Mouse (Mus musculus) forebrain, embryonic 13.5 days (tissue): ENCODE measurements around the gene Gm13889. TPM values are rescaled to one million over a fixed set of nuclear protein-coding genes. Genes with fewer than 3 reads are reported as not detected.

Source experiments
- ATAC-seq: fragments of 200-750 bp; cut with Nextera tagmentation; 2 replicates; pipeline ENCODE4 v1.8.0; 2017
- H3K27ac ChIP-seq: fragments of 300-500 bp; sonication (generic); 2 replicates; pipeline ENCODE4 v1.5.1; 2015; ENCODE audit warnings: inconsistent platforms, mild to moderate bottlenecking, moderate library complexity
- H3K27me3 ChIP-seq: fragments of 300-500 bp; sonication (generic); 2 replicates; pipeline ENCODE4 v1.6.1; 2015; ENCODE audit warnings: mild to moderate bottlenecking, inconsistent platforms
- H3K36me3 ChIP-seq: fragments of 300-500 bp; sonication (generic); 2 replicates; pipeline ENCODE4 v1.6.1; 2015; ENCODE audit warnings: mild to moderate bottlenecking, inconsistent platforms; ENCODE audit not compliant: poor library complexity, severe bottlenecking
- H3K4me1 ChIP-seq: fragments of 300-500 bp; sonication (generic); 2 replicates; pipeline ENCODE4 v1.6.1; 2015; ENCODE audit warnings: inconsistent platforms
- H3K4me2 ChIP-seq: fragments of 300-500 bp; sonication (generic); 2 replicates; pipeline ENCODE4 v1.6.1; 2015; ENCODE audit warnings: inconsistent platforms, mild to moderate bottlenecking, moderate library complexity
- H3K4me3 ChIP-seq: fragments of 300-500 bp; sonication (generic); 2 replicates; pipeline ENCODE4 v1.5.1; 2015; ENCODE audit warnings: mild to moderate bottlenecking, inconsistent platforms
- H3K9ac ChIP-seq: fragments of 300-500 bp; sonication (generic); 2 replicates; pipeline ENCODE4 v1.6.1; 2015; ENCODE audit warnings: mild to moderate bottlenecking, inconsistent platforms
- H3K9me3 ChIP-seq: fragments of 300-500 bp; sonication (generic); replicated peaks from 2 replicates; pipeline ENCODE4 v1.6.1; 2016; ENCODE audit warnings: inconsistent platforms
- WGBS: fragments of 180-500 bp; shearing (Covaris S2); methylation state at CpG from one replicate; pipeline ENCODE4 v1.1.7; 2015; 5-methylcytosine and 5-hydroxymethylcytosine counted together
- polyA plus RNA-seq: library from polyadenylated mRNA; unstranded; fragments of >200 nt; fragmentation: Nextera tagmentation; extraction: Ambion mirVana; gene quantifications from 2 replicates; pipeline ENCODE4 v1.2.1, GENCODE M21; 2015

The Gm13889 gene
- polyA plus RNA-seq, 1 experiment from 2014 or later, result 22.3 TPM

DNA sequence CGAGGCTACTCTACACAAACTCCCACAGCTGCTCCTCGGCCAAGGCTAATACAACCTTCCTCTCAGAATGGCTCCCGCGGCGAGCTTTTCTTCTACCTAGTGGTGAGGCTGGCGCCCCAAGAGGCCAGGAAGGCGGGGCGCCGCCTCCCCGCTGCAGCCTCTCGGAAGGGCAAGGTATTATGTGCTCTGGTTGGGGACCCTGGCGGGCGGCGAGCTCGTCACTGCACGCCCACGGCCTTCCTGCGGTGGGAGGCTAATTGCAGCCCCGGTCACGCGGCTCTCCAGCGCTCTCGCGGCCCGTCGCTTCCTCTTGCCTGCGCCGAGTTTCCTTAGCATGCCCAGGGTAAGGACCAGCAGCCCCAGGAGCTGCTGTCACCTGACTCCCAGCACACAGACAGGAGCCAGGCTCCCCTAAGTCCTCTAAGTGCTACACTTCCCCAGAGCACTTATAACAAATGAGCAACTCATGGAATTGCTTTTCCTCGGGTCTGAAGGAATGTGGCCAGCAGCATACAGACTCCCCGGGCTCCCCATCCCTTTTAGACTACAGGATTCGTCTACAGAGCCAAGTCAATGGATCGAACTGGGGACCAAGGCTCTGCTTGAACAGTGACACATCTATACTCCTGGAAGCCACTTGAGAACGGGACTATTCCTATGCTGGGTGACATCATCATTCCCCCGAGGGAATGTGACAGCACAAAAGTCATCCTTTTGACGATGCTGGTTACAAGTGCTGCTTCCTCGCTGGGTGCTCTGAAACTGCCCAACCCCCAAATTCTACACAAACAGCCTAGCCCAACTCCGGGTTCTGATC, 19.6 kb upstream of the Gm13889 start:
- Histone ChIP-seq H3K4me3 (peak overlapping the region; percentile 41), H3K4me2 (peak overlapping the region; percentile 73), H3K27me3 (no peaks in the 10 kb centered on the region), H3K4me1 (peaks cover 27% of the 10 kb centered on the region), H3K36me3 (peaks cover 30% of the 10 kb centered on the region), H3K9me3 (no peaks in the 10 kb centered on the region), H3K9ac (peak overlapping the region; percentile 69), H3K27ac (peak overlapping the region; percentile 62)
- ATAC-seq, result peak; percentile 74
- 2% methylated on average over 37 of the region's 37 CpGs for WGBS

DNA sequence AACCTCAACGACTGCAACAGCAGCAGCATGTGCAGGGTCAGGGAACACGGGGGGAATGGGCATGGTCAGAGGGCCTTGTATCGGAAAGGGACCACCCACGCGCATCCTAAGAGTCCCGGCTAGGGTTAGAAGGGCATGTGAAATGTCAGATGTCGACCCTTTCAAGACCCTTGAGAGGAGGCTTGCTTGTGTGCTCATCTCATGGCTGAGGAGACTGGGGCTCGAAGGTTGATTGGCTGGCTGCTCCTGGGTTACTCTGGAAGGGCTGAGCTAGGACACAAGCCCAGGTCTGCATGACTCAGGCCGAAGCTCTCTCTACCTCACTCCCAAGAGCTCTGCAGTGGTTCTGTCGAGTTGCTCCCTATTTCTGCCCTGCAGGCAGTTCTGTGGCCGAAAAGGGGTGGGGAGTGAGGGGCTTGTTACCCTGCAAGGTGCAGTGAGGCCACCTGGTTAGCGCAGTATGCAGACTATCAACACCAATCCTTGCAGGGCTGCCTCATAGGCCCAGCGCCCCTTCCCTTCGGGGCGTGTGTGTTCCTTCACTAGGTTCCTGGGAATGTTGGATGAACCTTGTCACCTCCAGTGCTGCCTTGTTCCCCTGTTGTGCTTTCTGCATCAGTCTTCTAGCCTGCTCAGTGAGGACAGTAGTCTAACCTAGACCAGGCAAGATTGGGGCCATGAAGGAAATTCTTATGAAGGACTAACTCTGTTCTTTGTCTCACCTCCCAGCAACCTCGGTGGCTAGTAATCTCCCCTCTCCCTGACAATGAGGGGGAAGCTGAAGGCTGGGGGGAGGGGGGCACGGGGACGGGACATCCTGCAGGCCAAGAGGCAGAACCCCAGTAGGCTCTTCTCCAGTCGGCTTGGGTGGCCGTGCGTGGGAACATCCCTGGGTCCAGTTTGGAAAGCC, 18.8 kb upstream of the Gm13889 start:
- H3K27me3 ChIP-seq, result no peaks in the 10 kb centered on the region
- peak overlapping the region; percentile 73 for H3K4me2 ChIP-seq
- peaks cover 27% of the 10 kb centered on the region for H3K4me1 ChIP-seq
- 21% methylated on average over 21 of the region's 21 CpGs for WGBS
- ATAC-seq, result peak; percentile 31
- H3K36me3 ChIP-seq, result peaks cover 21% of the 10 kb centered on the region
- H3K9me3 ChIP-seq, result no peaks in the 10 kb centered on the region
- H3K4me3 ChIP-seq, result peak overlapping the region; percentile 41
- peak overlapping the region; percentile 62 for H3K27ac ChIP-seq
- peak overlapping the region; percentile 69 for H3K9ac ChIP-seq

DNA sequence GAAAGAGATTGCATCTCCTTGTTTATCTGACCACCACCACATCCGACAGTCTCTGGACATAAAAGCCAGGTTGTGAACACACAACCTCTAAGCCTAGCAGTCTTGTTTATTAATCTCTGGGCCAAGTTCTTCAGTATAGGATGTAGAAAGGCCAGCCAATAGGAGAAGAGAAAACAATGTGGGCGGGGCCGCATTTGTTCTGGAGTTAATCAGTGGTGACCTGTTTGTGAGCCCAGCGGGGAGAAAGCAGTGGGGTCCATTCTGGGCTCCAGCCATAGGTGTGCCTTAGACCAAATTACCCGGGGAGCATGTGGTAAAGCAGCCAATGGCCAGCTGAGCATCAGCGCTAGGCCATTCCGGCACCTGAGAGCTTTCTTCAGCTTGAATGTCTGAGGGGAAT, 18.0 kb upstream of the Gm13889 start:
- Histone ChIP-seq H3K9me3 (no peaks in the 10 kb centered on the region), H3K9ac (no peak overlapping the region), H3K4me1 (peaks cover 27% of the 10 kb centered on the region), H3K4me2 (no peak overlapping the region), H3K27me3 (no peaks in the 10 kb centered on the region), H3K4me3 (no peak overlapping the region), H3K27ac (no peak overlapping the region), H3K36me3 (peaks cover 14% of the 10 kb centered on the region)
- 46% methylated on average over 7 of the region's 7 CpGs for WGBS
- no peak for ATAC-seq

DNA sequence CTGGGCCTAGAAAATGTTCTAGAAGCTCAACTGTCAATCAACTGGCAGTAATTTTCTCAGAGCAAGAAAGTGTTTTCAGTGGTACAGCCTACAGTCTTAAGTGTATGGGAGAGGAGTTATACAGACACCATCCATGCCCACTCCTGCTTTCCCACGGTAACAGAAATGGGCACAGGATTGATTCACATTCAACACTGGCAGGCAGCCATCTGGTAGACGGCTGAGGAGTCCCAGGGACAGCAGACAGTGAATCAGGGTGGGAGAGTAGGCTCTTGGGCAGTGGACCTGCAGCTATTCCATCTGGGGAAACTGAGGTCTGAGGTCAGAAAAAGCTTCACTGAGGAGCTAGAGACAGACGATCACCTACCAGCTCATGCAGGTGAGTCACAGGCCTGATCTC, 14.6 kb upstream of the Gm13889 start:
- no peak for ATAC-seq
- H3K27ac ChIP-seq, result no peak overlapping the region
- no peaks in the 10 kb centered on the region for H3K27me3 ChIP-seq
- H3K4me2 ChIP-seq, result no peak overlapping the region
- no peaks in the 10 kb centered on the region for H3K9me3 ChIP-seq
- WGBS, result 67% methylated on average over 3 of the region's 3 CpGs
- peaks cover 17% of the 10 kb centered on the region for H3K4me1 ChIP-seq
- no peaks in the 10 kb centered on the region for H3K36me3 ChIP-seq
- no peak overlapping the region for H3K9ac ChIP-seq
- H3K4me3 ChIP-seq, result no peak overlapping the region

DNA sequence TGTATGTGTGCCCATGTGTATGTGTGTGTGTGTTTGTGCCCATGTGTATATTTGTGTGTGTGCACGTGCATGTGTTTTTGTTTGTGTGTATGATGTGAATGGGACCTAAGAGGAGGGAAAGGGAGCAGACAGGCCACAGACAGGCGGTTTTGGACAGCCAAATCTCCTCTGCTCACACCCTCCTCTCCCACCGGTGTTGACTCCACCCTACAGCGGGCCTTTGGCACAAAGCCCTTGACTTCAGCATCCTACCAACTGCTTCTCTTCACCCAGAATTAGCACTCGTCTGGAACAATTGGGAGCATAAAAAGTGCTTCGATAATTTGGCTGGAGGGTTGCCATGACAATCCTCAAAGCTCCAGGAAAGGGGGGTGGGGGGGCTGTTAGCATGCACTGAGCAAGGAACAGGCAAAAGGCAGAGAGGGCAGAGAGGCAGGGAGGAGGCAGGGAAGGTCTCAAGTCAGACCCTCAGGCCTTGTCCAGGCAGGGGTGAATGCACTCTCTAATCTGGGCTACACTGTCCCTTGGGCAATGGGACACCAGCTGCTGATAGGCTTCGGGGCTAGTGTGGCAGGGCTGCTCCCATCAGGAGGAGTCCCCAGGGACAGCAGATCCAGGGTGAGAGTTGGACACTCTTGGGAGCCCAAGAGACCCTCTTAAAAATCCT, 7.6 kb upstream of the Gm13889 start:
- peak overlapping the region; percentile 18; the same call in 1 of the 2 replicates for H3K4me2 ChIP-seq
- no peaks in the 10 kb centered on the region for H3K36me3 ChIP-seq
- no peaks in the 10 kb centered on the region for H3K27me3 ChIP-seq
- H3K9me3 ChIP-seq, result no peaks in the 10 kb centered on the region
- H3K9ac ChIP-seq, result no peak overlapping the region
- peak; percentile 84 for ATAC-seq
- peak overlapping the region; percentile 63 for H3K27ac ChIP-seq
- 25% methylated on average over 7 of the region's 7 CpGs for WGBS
- H3K4me1 ChIP-seq, result peaks cover 20% of the 10 kb centered on the region
- no peak overlapping the region for H3K4me3 ChIP-seq

DNA sequence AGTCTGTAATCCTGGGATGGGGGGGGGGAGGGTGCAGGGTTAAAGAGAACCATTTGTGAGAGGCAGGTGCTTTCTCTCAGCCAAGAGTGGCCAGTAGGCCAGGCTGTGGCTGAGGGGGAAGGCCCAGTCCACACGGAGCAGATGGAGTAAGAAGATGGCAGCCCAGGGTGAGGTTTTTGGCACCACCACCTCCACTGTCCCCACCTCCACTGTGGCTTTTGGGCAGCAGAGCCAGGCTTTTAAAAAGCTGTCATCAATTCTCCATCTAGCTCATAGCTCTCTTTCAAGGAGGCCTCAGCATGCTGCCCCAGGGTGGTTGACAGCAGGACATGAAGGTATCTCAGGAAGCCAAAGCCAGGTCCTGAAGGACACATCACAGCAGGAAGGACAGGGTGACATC, 6.8 kb upstream of the Gm13889 start:
- Histone ChIP-seq H3K4me3 (no peak overlapping the region), H3K9me3 (no peaks in the 10 kb centered on the region), H3K9ac (no peak overlapping the region), H3K4me2 (no peak overlapping the region), H3K4me1 (peaks cover 22% of the 10 kb centered on the region), H3K27ac (peak overlapping the region; percentile 63; the same call in 1 of the 2 replicates), H3K27me3 (no peaks in the 10 kb centered on the region), H3K36me3 (no peaks in the 10 kb centered on the region)
- no peak for ATAC-seq
- 94% methylated on average over 1 of the region's 1 CpGs for WGBS

DNA sequence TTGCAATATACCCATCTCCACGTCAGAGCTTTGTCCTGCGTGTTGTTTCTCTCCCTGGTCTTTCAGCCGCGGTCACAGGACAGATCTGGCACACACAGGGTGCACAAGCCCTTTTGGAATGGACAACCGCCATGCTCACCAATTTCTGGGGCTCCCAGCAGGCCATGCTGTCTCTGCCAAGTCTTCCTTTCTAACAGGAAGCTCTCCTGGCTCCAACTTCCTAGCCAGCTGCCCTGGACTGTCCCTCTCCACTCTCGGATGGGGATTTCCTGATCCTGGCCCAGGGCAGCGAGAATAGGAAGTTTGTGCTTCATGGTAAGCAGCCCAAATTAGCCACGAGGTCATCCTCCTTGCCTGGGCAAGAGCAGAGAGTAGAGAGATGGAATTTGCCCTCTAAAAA, 4.7 kb upstream of the Gm13889 start:
- 77% methylated on average over 8 of the region's 8 CpGs for WGBS
- peaks cover 38% of the 10 kb centered on the region for H3K4me1 ChIP-seq
- no peak overlapping the region for H3K4me3 ChIP-seq
- H3K9ac ChIP-seq, result no peak overlapping the region
- no peak overlapping the region for H3K27ac ChIP-seq
- no peak for ATAC-seq
- H3K36me3 ChIP-seq, result no peaks in the 10 kb centered on the region
- H3K9me3 ChIP-seq, result no peaks in the 10 kb centered on the region
- H3K27me3 ChIP-seq, result no peaks in the 10 kb centered on the region
- H3K4me2 ChIP-seq, result no peak overlapping the region

DNA sequence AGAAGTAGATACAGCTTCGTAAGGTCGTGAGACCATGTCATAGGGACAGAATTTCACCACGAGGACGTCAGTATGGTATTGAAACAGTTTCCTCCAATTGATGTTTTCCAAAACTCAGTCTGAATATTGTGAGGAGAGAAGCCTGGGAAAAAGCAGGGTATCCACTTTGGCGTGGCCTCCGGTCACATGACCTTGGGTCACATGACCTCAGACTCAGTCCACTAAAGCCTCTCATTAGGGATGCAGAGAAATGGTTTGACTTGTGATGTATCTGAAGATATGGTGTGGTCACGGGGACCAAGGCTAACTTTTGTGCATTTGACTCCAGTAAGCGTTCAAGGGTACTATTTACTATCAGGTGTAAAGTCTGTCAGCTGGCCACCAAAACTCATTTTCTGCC, 2.3 kb upstream of the Gm13889 start:
- Histone ChIP-seq H3K27me3 (no peaks in the 10 kb centered on the region), H3K9ac (no peak overlapping the region), H3K4me3 (no peak overlapping the region), H3K4me1 (peaks cover 37% of the 10 kb centered on the region), H3K9me3 (no peaks in the 10 kb centered on the region), H3K27ac (no peak overlapping the region), H3K36me3 (no peaks in the 10 kb centered on the region), H3K4me2 (no peak overlapping the region)
- WGBS, result 83% methylated on average over 8 of the region's 8 CpGs
- no peak for ATAC-seq

DNA sequence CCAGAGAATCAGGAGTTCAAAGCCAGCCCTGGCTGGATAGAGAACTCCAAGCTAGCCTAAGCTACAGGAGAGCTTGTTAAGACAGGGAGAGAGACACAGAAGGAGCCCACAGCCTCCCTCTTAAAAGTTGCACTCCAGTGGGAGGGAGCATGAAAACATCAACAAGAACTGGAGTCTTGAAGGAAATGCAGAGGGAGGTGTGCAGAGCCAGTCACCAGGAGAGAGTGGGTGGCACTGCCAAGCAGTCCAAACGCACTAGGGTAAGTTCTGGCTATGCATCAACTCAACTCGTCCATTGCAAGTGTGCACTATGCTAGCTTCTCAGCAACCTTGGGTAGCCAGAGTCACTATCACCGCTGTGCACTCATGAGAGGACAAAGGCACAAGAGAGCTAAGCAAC, 1.2 kb upstream of the Gm13889 start:
- no peak for ATAC-seq
- Histone ChIP-seq H3K9me3 (no peaks in the 10 kb centered on the region), H3K4me1 (peaks cover 38% of the 10 kb centered on the region), H3K4me3 (peak overlapping the region; percentile 72; the same call in 1 of the 2 replicates), H3K27me3 (0 out of 2 replicates have a peak, but pooled peaks cover under 1% of the 10 kb centered on the region), H3K27ac (peak overlapping the region; percentile 97), H3K9ac (0 out of 2 replicates have a peak overlapping the region, but pooled peaks have one; percentile 4), H3K36me3 (no peaks in the 10 kb centered on the region), H3K4me2 (peak overlapping the region; percentile 98)
- 73% methylated on average over 3 of the region's 3 CpGs for WGBS

DNA sequence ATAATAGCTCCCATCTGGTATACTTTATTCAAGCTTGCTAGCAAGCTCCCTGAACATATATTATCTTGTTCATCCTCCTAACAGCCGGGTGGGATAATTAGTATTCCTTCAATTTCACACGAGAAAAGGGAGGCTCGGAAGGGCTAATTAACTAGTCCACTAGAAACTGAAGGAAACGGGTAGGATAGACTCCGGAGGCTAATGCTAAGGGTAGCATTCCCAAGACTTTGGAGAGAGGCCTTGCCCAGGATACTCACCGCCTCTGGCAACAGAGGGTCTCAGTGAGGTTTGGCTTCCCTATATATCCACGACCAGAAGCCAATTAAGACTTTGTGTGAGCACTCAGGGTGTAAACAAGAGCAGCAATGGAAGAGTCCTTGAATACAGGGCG, 779 bp upstream of the Gm13889 start:
- peaks cover 40% of the 10 kb centered on the region for H3K4me1 ChIP-seq
- H3K9ac ChIP-seq, result 0 out of 2 replicates have a peak overlapping the region, but pooled peaks have one; percentile 4
- 0 out of 2 replicates have a peak, but pooled peaks cover 3% of the 10 kb centered on the region for H3K27me3 ChIP-seq
- peak overlapping the region; percentile 97 for H3K27ac ChIP-seq
- peak overlapping the region; percentile 98 for H3K4me2 ChIP-seq
- no peaks in the 10 kb centered on the region for H3K9me3 ChIP-seq
- WGBS, result 14% methylated on average over 8 of the region's 8 CpGs
- H3K36me3 ChIP-seq, result no peaks in the 10 kb centered on the region
- ATAC-seq, result peak; percentile 63
- peak overlapping the region; percentile 72 for H3K4me3 ChIP-seq

DNA sequence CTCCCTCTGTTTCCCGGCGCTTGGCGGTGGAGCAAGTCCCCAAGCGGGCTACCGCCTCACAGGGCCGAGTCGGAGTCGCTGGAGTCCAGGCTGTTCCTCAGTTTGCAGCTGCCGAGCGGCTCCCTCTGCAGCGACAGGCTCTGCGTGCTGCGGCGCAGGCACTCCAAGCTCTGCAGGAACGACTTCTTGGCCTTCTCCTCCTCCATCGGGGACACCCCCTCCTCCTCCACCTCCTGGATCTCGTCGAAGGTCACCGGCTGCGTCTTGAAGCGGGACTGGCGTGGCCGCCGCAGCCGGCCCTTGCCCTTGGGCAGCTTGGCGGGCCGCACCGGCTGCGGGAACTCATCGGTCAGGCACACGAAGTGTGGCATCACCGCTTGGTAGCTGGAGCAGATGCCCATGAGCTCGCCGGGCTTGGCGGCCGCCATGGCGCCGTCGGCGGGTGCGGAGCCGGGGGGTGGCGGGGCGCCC, 635 bp downstream of the Gm13889 start:
- H3K9me3 ChIP-seq, result no peaks in the 10 kb centered on the region
- peak; percentile 23 for ATAC-seq

More for the DNA sequence above, 635 bp downstream of the Gm13889 start:
- Histone ChIP-seq H3K36me3 (no peaks in the 10 kb centered on the region), H3K4me2 (peak overlapping the region; percentile 98), H3K9ac (peak overlapping the region; percentile 98), H3K27ac (peak overlapping the region; percentile 97), H3K27me3 (0 out of 2 replicates have a peak, but pooled peaks cover 3% of the 10 kb centered on the region), H3K4me3 (peak overlapping the region; percentile 72), H3K4me1 (peaks cover 40% of the 10 kb centered on the region)
- WGBS, result under 1% methylated on average over 30 of the region's 44 CpGs
